Mouse (Mus musculus): ENCODE results near the gene Prkg1. TPM values are rescaled to one million over a fixed set of nuclear protein-coding genes. Genes with fewer than 3 reads are reported as not detected.

Gene Prkg1
- polyA plus RNA-seq, 1 experiment from 2014 or later, result 6.0 TPM

- no peak overlapping the region for H3K4me3 ChIP-seq (ENCODE audit: low read depth, low read length)
- no peaks in the 10 kb centered on the region for H3K4me1 ChIP-seq (ENCODE audit: insufficient read depth)
- 77% methylated on average over 3 of the region's 3 CpGs for WGBS
- ATAC-seq (ENCODE audit: insufficient read depth), result no peak
- H3K27ac ChIP-seq (ENCODE audit: low read depth), result no peak overlapping the region
- DNase-seq, result no peak
- H3K4me2 ChIP-seq, result no peak overlapping the region
- H3K36me3 ChIP-seq (ENCODE audit: insufficient read depth), result no peaks in the 10 kb centered on the region
- no peaks in the 10 kb centered on the region for H3K9me3 ChIP-seq (ENCODE audit: low read depth, low read length)
- no peak overlapping the region for H3K9ac ChIP-seq
- no peak for TF ChIP-seq CTCF (IDR thresholded peaks at IDR 0.05; ENCODE audit: low read depth)
- H3K27me3 ChIP-seq (ENCODE audit: insufficient read depth, low read length), result no peaks in the 10 kb centered on the region
Observed at GRCm38 (mm10) chr19:30889851-30890250, 875.0 kb downstream of the Prkg1 start.

DNA sequence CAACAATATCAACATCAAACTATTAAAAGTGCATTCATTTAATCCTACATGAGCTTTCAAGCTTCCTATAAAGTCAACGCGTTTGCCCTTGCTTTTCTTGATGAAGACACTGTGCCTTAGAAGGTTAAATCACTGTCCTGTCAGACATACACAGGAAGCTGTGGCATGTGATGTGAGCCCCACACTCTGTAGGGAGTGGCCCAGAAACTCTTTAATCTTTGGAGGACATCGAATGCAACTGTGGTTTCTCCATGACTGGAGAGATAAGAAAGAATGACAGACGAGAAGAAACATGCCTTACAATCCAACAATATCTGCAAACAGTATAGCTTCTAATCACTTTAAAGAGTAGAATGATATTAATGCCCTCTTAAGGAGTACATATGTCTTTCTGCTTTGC is 903.4 kb downstream of the Prkg1 start:
- H3K9me3 ChIP-seq (ENCODE audit: low read depth, low read length), result no peaks in the 10 kb centered on the region
- TF ChIP-seq CTCF (IDR thresholded peaks at IDR 0.05; ENCODE audit: low read depth), result no peak
- H3K27me3 ChIP-seq (ENCODE audit: insufficient read depth, low read length), result no peaks in the 10 kb centered on the region
- ATAC-seq (ENCODE audit: insufficient read depth), result no peak
- H3K4me1 ChIP-seq (ENCODE audit: insufficient read depth), result no peaks in the 10 kb centered on the region
- H3K36me3 ChIP-seq (ENCODE audit: insufficient read depth), result no peaks in the 10 kb centered on the region
- no peak for DNase-seq
- WGBS, result 49% methylated on average over 4 of the region's 4 CpGs
- no peak overlapping the region for H3K4me2 ChIP-seq
- no peak overlapping the region for H3K4me3 ChIP-seq (ENCODE audit: low read depth, low read length)
- H3K27ac ChIP-seq (ENCODE audit: low read depth), result no peak overlapping the region
- H3K9ac ChIP-seq, result no peak overlapping the region

DNA sequence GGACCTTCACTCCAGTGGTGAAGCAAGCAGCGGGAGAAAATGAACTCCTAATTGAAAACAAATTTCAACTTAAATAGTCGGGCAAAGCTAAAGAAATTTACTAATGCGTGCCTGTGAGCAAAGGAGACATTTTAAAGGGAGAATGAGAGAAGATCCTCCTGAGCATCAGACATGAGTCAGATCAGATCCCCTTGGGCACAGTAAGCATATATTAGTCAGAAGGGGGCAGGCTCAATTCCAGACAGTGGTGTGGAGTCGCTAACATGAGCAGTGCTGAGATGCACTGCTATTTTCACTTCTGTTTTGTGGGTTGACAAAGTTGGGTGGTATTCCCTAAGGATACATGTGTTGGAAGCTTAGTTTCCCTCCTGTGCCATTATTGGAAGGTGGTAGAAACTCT is 913.8 kb downstream of the Prkg1 start:
- Histone ChIP-seq H3K27ac (ENCODE audit: low read depth) (no peak overlapping the region), H3K4me1 (ENCODE audit: insufficient read depth) (no peaks in the 10 kb centered on the region), H3K9me3 (ENCODE audit: low read depth, low read length) (no peaks in the 10 kb centered on the region), H3K4me2 (no peak overlapping the region), H3K27me3 (ENCODE audit: insufficient read depth, low read length) (no peaks in the 10 kb centered on the region), H3K9ac (no peak overlapping the region), H3K36me3 (ENCODE audit: insufficient read depth) (no peaks in the 10 kb centered on the region), H3K4me3 (ENCODE audit: low read depth, low read length) (no peak overlapping the region)
- no peak for TF ChIP-seq CTCF (IDR thresholded peaks at IDR 0.05; ENCODE audit: low read depth)
- ATAC-seq (ENCODE audit: insufficient read depth), result no peak
- 84% methylated on average over 4 of the region's 4 CpGs for WGBS
- no peak for DNase-seq

DNA sequence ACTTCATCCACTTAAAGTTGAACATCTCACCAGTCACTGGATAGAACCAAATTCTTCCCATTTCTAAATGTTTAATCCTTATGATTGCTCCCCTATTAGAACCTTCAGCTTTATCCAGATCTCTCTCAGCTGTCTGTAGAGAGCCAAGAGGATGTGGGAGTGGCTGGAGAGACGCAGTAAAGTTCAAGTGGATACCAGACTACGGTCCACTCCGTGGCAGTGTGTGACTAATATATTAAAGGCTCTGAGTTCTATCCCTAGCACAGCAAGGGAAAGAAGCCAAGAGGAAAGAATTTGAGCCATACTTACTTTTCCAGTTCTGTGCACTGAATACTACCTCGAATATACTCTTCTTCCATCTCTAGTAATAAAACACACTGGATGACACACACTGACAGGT is 919.9 kb downstream of the Prkg1 start:
- no peaks in the 10 kb centered on the region for H3K36me3 ChIP-seq (ENCODE audit: insufficient read depth)
- H3K27ac ChIP-seq (ENCODE audit: low read depth), result no peak overlapping the region
- no peak overlapping the region for H3K4me2 ChIP-seq
- H3K4me3 ChIP-seq (ENCODE audit: low read depth, low read length), result no peak overlapping the region
- no peak for TF ChIP-seq CTCF (IDR thresholded peaks at IDR 0.05; ENCODE audit: low read depth)
- H3K27me3 ChIP-seq (ENCODE audit: insufficient read depth, low read length), result no peaks in the 10 kb centered on the region
- H3K9ac ChIP-seq, result no peak overlapping the region
- 36% methylated on average over 4 of the region's 4 CpGs for WGBS
- no peaks in the 10 kb centered on the region for H3K9me3 ChIP-seq (ENCODE audit: low read depth, low read length)
- ATAC-seq (ENCODE audit: insufficient read depth) (no peak), DNase-seq (peak; percentile 22)
- no peaks in the 10 kb centered on the region; the same call in 1 of the 2 replicates for H3K4me1 ChIP-seq (ENCODE audit: insufficient read depth)

DNA sequence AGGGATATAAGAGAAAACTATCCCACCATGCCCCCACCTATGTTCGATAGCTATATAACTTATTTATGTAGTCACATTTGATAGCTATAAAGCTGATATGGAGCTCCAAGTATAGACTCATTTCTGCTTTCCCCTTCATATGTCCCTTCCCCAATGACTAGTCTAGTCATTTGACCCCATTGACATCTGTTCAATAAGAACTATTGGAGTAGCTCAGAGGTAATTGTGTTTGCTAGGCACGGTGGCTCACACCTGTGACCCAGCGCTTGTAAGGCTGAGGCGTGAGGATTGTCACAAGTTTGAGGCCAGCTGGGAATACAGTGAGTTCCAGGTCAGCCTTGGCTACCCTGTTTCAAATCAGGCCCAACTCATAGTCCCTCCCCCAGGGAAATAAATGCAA is 921.2 kb downstream of the Prkg1 start:
- Histone ChIP-seq H3K9me3 (ENCODE audit: low read depth, low read length) (no peaks in the 10 kb centered on the region), H3K27ac (ENCODE audit: low read depth) (no peak overlapping the region), H3K4me2 (no peak overlapping the region), H3K4me1 (ENCODE audit: insufficient read depth) (no peaks in the 10 kb centered on the region; the same call in 1 of the 2 replicates), H3K27me3 (ENCODE audit: insufficient read depth, low read length) (no peaks in the 10 kb centered on the region), H3K9ac (no peak overlapping the region), H3K4me3 (ENCODE audit: low read depth, low read length) (no peak overlapping the region), H3K36me3 (ENCODE audit: insufficient read depth) (no peaks in the 10 kb centered on the region)
- TF ChIP-seq CTCF (IDR thresholded peaks at IDR 0.05; ENCODE audit: low read depth), result no peak
- WGBS, result 72% methylated on average over 4 of the region's 4 CpGs
- ATAC-seq (ENCODE audit: insufficient read depth) (peak; percentile 28), DNase-seq (no peak)

GRCm38 (mm10) chr19:30843052-30843564 is 921.7 kb downstream of the Prkg1 start:
- Histone ChIP-seq H3K9me3 (ENCODE audit: low read depth, low read length) (no peaks in the 10 kb centered on the region), H3K9ac (no peak overlapping the region), H3K4me3 (ENCODE audit: low read depth, low read length) (no peak overlapping the region), H3K36me3 (ENCODE audit: insufficient read depth) (no peaks in the 10 kb centered on the region), H3K4me2 (0 out of 2 replicates have a peak overlapping the region, but pooled peaks have one; percentile 15), H3K4me1 (ENCODE audit: insufficient read depth) (no peaks in the 10 kb centered on the region; the same call in 1 of the 2 replicates), H3K27me3 (ENCODE audit: insufficient read depth, low read length) (no peaks in the 10 kb centered on the region), H3K27ac (ENCODE audit: low read depth) (0 out of 2 replicates have a peak overlapping the region, but pooled peaks have one; percentile 18)
- TF ChIP-seq CTCF (IDR thresholded peaks at IDR 0.05; ENCODE audit: low read depth), result peak; percentile 65
- DNase-seq (peak; percentile 88), ATAC-seq (ENCODE audit: insufficient read depth) (peak; percentile 92)
- 2% methylated on average over 4 of the region's 4 CpGs for WGBS

DNA sequence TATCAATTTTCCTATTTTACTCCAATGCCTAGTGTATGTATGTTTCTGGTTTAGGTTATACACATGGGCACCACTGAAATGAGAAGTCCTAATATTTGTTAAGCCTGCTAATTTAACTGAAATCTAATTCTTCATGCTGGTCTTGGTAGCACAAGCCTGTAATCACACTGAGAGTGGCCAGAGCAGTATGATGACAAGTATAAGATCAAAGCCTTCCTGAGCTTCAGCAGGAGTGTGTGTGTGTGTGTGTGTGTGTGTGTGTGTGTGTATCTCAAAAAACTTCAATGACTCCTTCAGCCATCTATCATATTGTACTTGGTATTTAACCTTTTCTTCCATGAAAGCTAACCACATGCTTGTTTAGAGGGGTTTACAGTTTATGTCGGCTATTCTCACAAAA is 922.2 kb downstream of the Prkg1 start:
- peak; percentile 26 for DNase-seq
- 13% methylated on average over 1 of the region's 1 CpGs for WGBS
- Histone ChIP-seq H3K36me3 (ENCODE audit: insufficient read depth) (no peaks in the 10 kb centered on the region), H3K9me3 (ENCODE audit: low read depth, low read length) (no peaks in the 10 kb centered on the region), H3K9ac (no peak overlapping the region), H3K27ac (ENCODE audit: low read depth) (0 out of 2 replicates have a peak overlapping the region, but pooled peaks have one; percentile 18), H3K4me1 (ENCODE audit: insufficient read depth) (no peaks in the 10 kb centered on the region; the same call in 1 of the 2 replicates), H3K4me2 (0 out of 2 replicates have a peak overlapping the region, but pooled peaks have one; percentile 15), H3K4me3 (ENCODE audit: low read depth, low read length) (no peak overlapping the region), H3K27me3 (ENCODE audit: insufficient read depth, low read length) (no peaks in the 10 kb centered on the region)
- no peak for TF ChIP-seq CTCF (IDR thresholded peaks at IDR 0.05; ENCODE audit: low read depth)
- peak; percentile 57; the same call in 1 of the 2 replicates for ATAC-seq (ENCODE audit: insufficient read depth)
